Mouse (Mus musculus): ENCODE data around the gene Sned1. TPM values are rescaled to one million over a fixed set of nuclear protein-coding genes. Genes with fewer than 3 reads are reported as not detected.

Sned1 gene
- polyA plus RNA-seq, 1 experiment from 2014 or later: 5.3 TPM

- DNase-seq (ENCODE audit: low spot score) (no peak), ATAC-seq (ENCODE audit: insufficient read depth, low FRiP score, low TSS enrichment) (no peak)
- Histone ChIP-seq H3K36me3 (ENCODE audit: control insufficient read depth, insufficient read depth, low read length) (peaks cover 2% of the 10 kb centered on the region; the same call in 1 of the 2 replicates), H3K4me3 (ENCODE audit: low read depth, low read length) (no peak overlapping the region), H3K27ac (ENCODE audit: low read depth, low read length) (no peak overlapping the region), H3K9ac (ENCODE audit: low read length) (no peak overlapping the region), H3K4me1 (ENCODE audit: control insufficient read depth, insufficient read depth, low read length) (no peaks in the 10 kb centered on the region), H3K9me3 (ENCODE audit: control insufficient read depth, low read length) (no peaks in the 10 kb centered on the region), H3K27me3 (ENCODE audit: control insufficient read depth, insufficient read depth, low read length) (no peaks in the 10 kb centered on the region), H3K4me2 (ENCODE audit: low read depth) (no peak overlapping the region)
- 90% methylated on average over 6 of the region's 6 CpGs for WGBS
Measured at GRCm38 (mm10) chr1:93323973-93324372, 88.3 kb downstream of the Sned1 start.

GRCm38 (mm10) chr1:93326446-93326845 lies 90.8 kb downstream of the Sned1 start:
- Histone ChIP-seq H3K27me3 (ENCODE audit: control insufficient read depth, insufficient read depth, low read length) (no peaks in the 10 kb centered on the region), H3K9ac (ENCODE audit: low read length) (no peak overlapping the region), H3K9me3 (ENCODE audit: control insufficient read depth, low read length) (no peaks in the 10 kb centered on the region), H3K4me1 (ENCODE audit: control insufficient read depth, insufficient read depth, low read length) (no peaks in the 10 kb centered on the region), H3K36me3 (ENCODE audit: control insufficient read depth, insufficient read depth, low read length) (peaks cover 2% of the 10 kb centered on the region; the same call in 1 of the 2 replicates), H3K27ac (ENCODE audit: low read depth, low read length) (no peak overlapping the region), H3K4me2 (ENCODE audit: low read depth) (no peak overlapping the region), H3K4me3 (ENCODE audit: low read depth, low read length) (no peak overlapping the region)
- DNase-seq (ENCODE audit: low spot score) (no peak), ATAC-seq (ENCODE audit: insufficient read depth, low FRiP score, low TSS enrichment) (no peak)
- 95% methylated on average over 3 of the region's 3 CpGs for WGBS

GRCm38 (mm10) chr1:93334621-93335020 lies 99.0 kb downstream of the Sned1 start:
- H3K36me3 ChIP-seq (ENCODE audit: control insufficient read depth, insufficient read depth, low read length): peaks cover 6% of the 10 kb centered on the region; the same call in 1 of the 2 replicates
- whole genome bisulfite sequencing: 80% methylated on average over 2 of the region's 2 CpGs
- no peaks in the 10 kb centered on the region for H3K27me3 ChIP-seq (ENCODE audit: control insufficient read depth, insufficient read depth, low read length)
- DNase-seq (ENCODE audit: low spot score) (no peak), ATAC-seq (ENCODE audit: insufficient read depth, low FRiP score, low TSS enrichment) (no peak)
- H3K27ac ChIP-seq (ENCODE audit: low read depth, low read length): no peak overlapping the region
- H3K4me3 ChIP-seq (ENCODE audit: low read depth, low read length): no peak overlapping the region
- no peaks in the 10 kb centered on the region for H3K4me1 ChIP-seq (ENCODE audit: control insufficient read depth, insufficient read depth, low read length)
- no peaks in the 10 kb centered on the region for H3K9me3 ChIP-seq (ENCODE audit: control insufficient read depth, low read length)
- H3K4me2 ChIP-seq (ENCODE audit: low read depth): no peak overlapping the region
- no peak overlapping the region for H3K9ac ChIP-seq (ENCODE audit: low read length)

GRCm38 (mm10) chr1:93342648-93343503 lies 107.2 kb downstream of the Sned1 start, which contains the start of the genes Ppp1r7 and Pask:
Ppp1r7 (plus strand) TSS chr1:93342854.
Pask (minus strand) TSS chr1:93343482.
- under 1% methylated on average over 63 of the region's 63 CpGs for WGBS
- DNase-seq (ENCODE audit: low spot score): peak; percentile 97
- Histone ChIP-seq H3K4me1 (ENCODE audit: control insufficient read depth, insufficient read depth, low read length) (peaks cover 8% of the 10 kb centered on the region), H3K36me3 (ENCODE audit: control insufficient read depth, insufficient read depth, low read length) (peaks cover 2% of the 10 kb centered on the region; the same call in 1 of the 2 replicates), H3K9me3 (ENCODE audit: control insufficient read depth, low read length) (no peaks in the 10 kb centered on the region), H3K27me3 (ENCODE audit: control insufficient read depth, insufficient read depth, low read length) (no peaks in the 10 kb centered on the region), H3K9ac (ENCODE audit: low read length) (peak within 1 kb of the TSS; percentile 69), H3K27ac (ENCODE audit: low read depth, low read length) (peak within 1 kb of the TSS; percentile 54; the same call in 1 of the 2 replicates), H3K4me2 (ENCODE audit: low read depth) (peak within 1 kb of the TSS; percentile 77), H3K4me3 (ENCODE audit: low read depth, low read length) (peak within 1 kb of the TSS; percentile 59)
- ATAC-seq (ENCODE audit: insufficient read depth, low FRiP score, low TSS enrichment): peak; percentile 90

GRCm38 (mm10) chr1:93343504-93344047 lies 107.9 kb downstream of the Sned1 start:
- peaks cover 2% of the 10 kb centered on the region; the same call in 1 of the 2 replicates for H3K36me3 ChIP-seq (ENCODE audit: control insufficient read depth, insufficient read depth, low read length)
- no peaks in the 10 kb centered on the region for H3K27me3 ChIP-seq (ENCODE audit: control insufficient read depth, insufficient read depth, low read length)
- peak; percentile 97 for ATAC-seq (ENCODE audit: insufficient read depth, low FRiP score, low TSS enrichment)
- no peak overlapping the region for H3K27ac ChIP-seq (ENCODE audit: low read depth, low read length)
- H3K9me3 ChIP-seq (ENCODE audit: control insufficient read depth, low read length): no peaks in the 10 kb centered on the region
- H3K4me1 ChIP-seq (ENCODE audit: control insufficient read depth, insufficient read depth, low read length): peaks cover 8% of the 10 kb centered on the region
- under 1% methylated on average over 39 of the region's 39 CpGs for WGBS
- peak overlapping the region; percentile 59 for H3K4me3 ChIP-seq (ENCODE audit: low read depth, low read length)
- H3K4me2 ChIP-seq (ENCODE audit: low read depth): peak overlapping the region; percentile 77
- peak overlapping the region; percentile 63 for H3K9ac ChIP-seq (ENCODE audit: low read length)
- peak; percentile 93 for DNase-seq (ENCODE audit: low spot score)

- Histone ChIP-seq H3K4me1 (ENCODE audit: control insufficient read depth, insufficient read depth, low read length) (peaks cover 8% of the 10 kb centered on the region), H3K4me2 (ENCODE audit: low read depth) (no peak overlapping the region), H3K9me3 (ENCODE audit: control insufficient read depth, low read length) (no peaks in the 10 kb centered on the region), H3K36me3 (ENCODE audit: control insufficient read depth, insufficient read depth, low read length) (peaks cover 7% of the 10 kb centered on the region; the same call in 1 of the 2 replicates), H3K27me3 (ENCODE audit: control insufficient read depth, insufficient read depth, low read length) (no peaks in the 10 kb centered on the region), H3K9ac (ENCODE audit: low read length) (no peak overlapping the region), H3K27ac (ENCODE audit: low read depth, low read length) (no peak overlapping the region), H3K4me3 (ENCODE audit: low read depth, low read length) (no peak overlapping the region)
- no peak for ATAC-seq (ENCODE audit: insufficient read depth, low FRiP score, low TSS enrichment)
- WGBS: 93% methylated on average over 5 of the region's 5 CpGs
- no peak for DNase-seq (ENCODE audit: low spot score)
Measured at GRCm38 (mm10) chr1:93347176-93347575, 111.5 kb downstream of the Sned1 start.

- H3K27me3 ChIP-seq (ENCODE audit: control insufficient read depth, insufficient read depth, low read length): no peaks in the 10 kb centered on the region
- no peak overlapping the region for H3K4me3 ChIP-seq (ENCODE audit: low read depth, low read length)
- 43% methylated on average over 4 of the region's 4 CpGs for WGBS
- no peak overlapping the region for H3K9ac ChIP-seq (ENCODE audit: low read length)
- peaks cover under 1% of the 10 kb centered on the region for H3K4me1 ChIP-seq (ENCODE audit: control insufficient read depth, insufficient read depth, low read length)
- H3K4me2 ChIP-seq (ENCODE audit: low read depth): no peak overlapping the region
- peaks cover 11% of the 10 kb centered on the region; the same call in 1 of the 2 replicates for H3K36me3 ChIP-seq (ENCODE audit: control insufficient read depth, insufficient read depth, low read length)
- no peak overlapping the region for H3K27ac ChIP-seq (ENCODE audit: low read depth, low read length)
- no peaks in the 10 kb centered on the region for H3K9me3 ChIP-seq (ENCODE audit: control insufficient read depth, low read length)
- ATAC-seq (ENCODE audit: insufficient read depth, low FRiP score, low TSS enrichment) (no peak), DNase-seq (ENCODE audit: low spot score) (no peak)
Measured at GRCm38 (mm10) chr1:93349701-93350100, 114.1 kb downstream of the Sned1 start.

All from neural tube, embryonic 11.5 days (tissue).